Mouse (Mus musculus): ENCODE measurements around the gene Mynn.
"Not testable (repeated sequence)": the region's sequence is repeated elsewhere in the genome, so short reads cannot be mapped to it uniquely, and the experiment has no call there.

Mynn gene

DNA sequence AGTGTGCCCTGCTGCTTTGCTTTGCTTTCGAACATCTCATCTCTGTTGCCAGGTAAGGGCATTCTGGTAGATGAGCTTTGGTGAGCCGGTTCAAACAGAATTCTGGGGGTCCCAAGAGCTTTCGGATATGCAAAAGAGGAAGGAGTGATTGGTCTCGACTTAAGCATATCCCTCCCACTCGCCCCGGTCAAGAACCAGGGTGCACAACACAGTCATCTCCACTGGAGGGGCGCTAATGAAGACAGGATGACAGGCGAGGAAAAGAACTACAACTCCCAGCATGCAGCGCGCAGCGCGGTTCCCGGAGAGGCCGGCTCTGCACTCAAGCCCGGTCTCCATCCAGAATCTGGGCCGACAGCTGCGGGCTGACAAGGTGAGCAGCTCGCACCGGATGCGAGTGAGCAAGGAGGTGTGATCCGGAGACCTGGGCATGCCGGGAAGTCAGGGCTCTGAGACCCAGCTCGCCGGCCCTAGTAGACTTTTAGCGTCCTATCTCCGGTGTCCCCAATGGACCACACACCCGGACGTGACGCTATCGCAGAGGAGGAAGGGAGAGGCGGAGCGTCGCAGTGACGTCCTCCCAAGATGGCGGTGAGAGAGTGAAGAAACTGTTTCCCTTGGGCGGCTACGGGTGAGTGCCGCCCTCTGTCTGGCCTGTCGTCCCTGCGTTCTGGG lies at the start of gene Mynn:
Gene Mynn (plus strand): TSS at position 1 of the 675 bp plus-strand sequence.
- DNase-seq = peak; percentile 97

DNA sequence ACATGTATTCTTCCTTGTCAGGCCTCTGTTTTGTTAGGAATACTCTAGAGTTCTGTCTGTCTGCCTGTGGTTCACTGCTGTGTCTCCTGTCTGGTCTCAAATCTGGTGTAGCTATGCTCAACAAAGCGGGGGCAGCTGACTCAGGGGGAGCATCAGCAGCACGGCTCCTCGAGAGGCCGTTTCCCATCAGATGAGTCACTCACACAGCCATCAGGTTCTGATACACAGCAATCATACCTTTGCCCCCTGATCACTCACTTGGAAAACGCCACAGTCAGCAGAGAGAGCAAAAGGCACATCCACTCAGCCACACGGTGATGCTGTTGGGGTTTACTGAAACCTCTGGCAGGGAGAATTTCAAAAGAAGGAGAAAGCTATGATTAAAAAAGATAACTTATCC lies 48.1 kb upstream of the Mynn start:
- DNase-seq = no peak

GRCm38 (mm10) chr3:30560677-30561314 lies 41.1 kb upstream of the Mynn start:
- DNase-seq = no peak

GRCm38 (mm10) chr3:30566333-30566732 lies 35.5 kb upstream of the Mynn start:
- DNase-seq = not testable (repeated sequence)

DNA sequence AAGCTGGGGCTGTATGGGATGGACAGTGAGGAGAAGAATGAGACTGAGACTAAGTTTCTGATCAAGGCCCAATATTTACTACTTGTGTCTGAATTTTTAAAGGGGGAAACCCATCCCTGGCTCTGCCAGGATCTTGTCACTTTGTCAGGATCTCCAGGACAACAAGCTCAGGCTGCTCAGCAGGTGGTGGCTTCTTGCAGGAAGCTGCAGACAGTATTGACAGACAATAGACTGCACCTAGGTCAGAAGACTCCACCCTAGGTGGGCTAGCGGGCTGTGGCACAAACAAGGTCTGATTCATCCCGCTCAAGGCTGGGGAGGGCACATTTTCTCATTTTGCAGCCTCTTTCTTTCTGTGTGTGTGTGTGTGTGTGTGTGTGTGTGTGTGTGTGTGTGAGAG lies 28.3 kb upstream of the Mynn start:
- DNase-seq = no peak

GRCm38 (mm10) chr3:30588865-30589264 lies 13.0 kb upstream of the Mynn start:
- DNase-seq = no peak

DNA sequence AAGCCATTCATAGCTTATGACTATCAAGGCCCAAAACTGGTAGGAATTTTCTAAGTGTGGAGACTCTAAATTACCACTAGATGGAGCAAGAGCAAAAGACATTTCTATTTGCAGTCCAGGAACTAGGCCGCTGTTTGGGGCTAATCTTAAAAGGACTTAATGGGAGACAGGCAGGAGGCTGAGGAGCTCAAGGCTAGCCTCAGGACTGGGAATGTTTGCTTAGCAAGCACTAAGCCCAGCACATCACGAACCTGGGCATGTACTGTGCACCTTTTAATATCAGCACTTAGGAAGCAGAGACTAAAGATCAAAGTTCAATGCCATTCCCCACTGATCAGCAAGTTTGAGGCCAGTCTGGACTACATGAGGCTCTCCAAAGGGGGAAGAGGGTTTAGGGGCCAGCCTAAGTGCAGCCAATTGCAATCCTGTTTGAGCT lies 9.4 kb upstream of the Mynn start:
- DNase-seq = no peak

GRCm38 (mm10) chr3:30593719-30594485 lies 8.0 kb upstream of the Mynn start:
- DNase-seq = peak; percentile 18

GRCm38 (mm10) chr3:30595111-30595832 lies 6.6 kb upstream of the Mynn start:
- peak; percentile 48 for DNase-seq

DNA sequence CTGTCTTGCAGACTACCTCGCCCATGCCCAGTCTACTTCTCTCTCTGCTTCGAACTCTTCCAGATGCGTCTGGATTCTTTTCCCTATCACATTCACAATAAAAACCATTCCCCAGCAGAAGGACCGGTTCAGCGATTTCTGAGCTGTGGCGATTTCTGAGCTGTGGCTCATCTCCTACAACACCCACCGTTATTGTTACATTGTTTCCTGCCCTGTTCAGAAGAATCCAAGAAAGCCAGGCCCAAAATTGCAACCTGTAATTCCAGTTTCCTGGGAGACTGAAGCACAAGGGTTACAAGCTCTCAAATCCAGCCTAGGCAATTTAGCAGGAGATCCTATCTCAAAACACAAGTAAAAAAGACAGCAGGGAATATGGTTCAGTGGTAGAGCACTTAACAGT lies 4.6 kb upstream of the Mynn start:
- DNase-seq = no peak

DNA sequence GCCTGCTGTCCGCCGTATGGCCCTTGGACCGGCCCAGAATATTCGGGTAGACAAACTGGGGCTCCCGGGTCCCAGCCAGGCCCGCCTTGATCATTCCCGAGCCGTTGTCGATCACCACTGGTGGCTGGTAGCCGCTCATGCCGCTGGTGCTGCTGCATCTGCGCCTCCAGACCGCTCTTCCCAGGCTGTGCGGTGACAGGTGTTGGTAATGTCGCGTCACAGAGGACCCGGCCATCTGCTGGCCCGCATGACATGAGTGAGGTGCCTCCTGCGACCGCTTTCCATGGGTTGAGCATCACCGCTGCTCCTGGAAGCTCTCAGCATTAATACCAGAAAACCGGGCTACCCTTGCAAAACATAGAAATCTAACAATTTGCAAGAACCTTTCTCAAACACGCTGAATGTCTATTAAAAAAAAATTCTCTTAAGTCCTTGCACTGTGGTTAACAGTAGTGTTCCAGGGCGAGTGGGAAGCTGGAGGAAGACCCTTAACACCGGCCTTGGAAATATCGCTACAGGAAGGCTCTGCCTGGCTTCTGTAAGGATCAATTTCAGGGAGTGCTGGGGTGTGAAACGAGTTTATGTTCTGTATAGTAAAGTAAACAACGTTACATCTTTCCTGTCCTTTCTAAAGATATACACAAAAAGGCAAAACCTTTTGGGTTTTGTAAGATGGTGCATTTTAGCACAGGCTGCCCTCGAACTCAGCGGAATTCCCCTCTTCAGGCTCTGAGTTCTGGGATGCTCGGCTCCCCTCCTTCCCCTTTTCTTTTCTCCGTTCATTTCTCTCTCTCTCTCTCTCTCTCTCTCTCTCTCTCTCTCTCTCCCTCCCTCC lies 1.9 kb upstream of the Mynn start, which contains the start of gene Actrt3:
Gene Actrt3 (minus strand): TSS at position 229 of the 835 bp plus-strand sequence.
- peak; percentile 70 for DNase-seq

- peak; percentile 40 for DNase-seq
Measured at GRCm38 (mm10) chr3:30600717-30601116, 1.1 kb upstream of the Mynn start.

DNA sequence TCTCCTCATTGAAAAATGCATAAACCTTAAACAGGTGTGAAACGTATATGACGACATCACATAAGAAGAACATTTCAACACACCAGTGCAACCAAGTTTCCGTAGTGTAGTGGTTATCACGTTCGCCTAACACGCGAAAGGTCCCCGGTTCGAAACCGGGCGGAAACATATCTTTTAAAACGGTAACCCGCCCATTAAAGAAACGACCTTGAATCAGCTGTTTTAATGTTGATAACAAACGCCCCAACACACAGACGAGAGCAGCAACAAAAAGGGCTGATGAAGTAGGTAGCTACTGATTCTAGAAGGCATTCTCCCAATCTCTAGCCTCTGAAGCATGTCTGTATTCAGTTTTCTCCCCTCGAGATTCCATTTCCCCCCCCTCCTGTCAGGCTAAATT lies 690 bp upstream of the Mynn start:
- DNase-seq = peak; percentile 90

DNA sequence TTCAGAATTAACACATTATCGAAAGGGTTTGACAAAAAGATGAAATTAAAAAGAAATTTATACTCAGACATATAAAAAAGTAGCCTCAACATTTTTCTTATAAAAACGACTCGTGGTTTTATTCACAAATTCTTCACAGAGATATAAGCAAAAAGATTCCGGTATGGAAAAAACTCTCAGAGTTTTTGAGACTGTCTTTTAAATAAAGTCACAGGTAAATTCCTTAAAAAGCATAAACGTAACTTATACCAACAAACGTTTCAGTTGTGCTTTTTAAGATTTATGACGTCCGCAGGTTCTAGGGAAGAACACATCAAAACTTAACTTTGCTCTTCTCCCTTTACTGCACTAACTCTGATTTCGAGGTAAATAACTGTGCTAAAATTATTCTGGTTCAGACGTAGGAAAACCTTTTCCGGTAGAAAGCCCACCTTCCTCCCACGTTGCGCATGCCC lies 228 bp upstream of the Mynn start:
- DNase-seq = no peak

DNA sequence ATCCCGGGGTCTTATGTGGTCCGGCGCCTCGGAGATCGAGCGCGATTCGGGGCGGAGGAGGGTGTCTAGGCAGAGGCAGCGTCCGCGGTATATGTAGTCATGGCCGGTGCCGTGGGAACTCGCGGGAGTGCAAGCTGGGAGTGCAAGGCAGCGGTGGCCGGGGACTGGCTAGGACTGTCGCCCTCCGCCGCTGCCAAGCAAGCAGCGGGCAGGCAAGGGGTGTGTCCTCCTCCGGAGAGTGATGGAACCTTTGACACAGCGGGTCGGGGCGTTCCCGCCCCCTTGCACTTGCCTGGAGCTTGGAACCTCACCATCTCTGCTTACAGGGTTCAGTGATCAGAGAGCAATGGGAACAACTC lies 854 bp downstream of the Mynn start:
- no peak for DNase-seq

DNA sequence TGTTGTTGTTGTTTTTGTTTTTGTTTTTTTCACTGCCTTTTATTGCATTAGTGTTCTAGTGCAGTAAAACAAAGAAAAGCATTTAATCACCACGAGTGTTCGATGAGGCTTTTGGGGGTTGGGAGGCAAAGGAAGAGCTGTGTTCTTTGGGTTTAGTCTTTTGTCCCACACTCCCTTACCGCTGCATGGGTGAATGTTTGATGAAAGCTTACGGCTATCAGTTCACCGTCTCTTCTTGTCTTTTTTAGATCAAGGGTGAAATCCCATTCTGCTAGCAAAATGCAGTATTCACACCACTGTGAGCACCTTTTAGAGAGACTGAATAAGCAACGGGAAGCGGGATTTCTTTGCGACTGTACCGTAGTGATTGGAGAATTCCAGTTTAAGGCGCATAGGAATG lies 1.4 kb downstream of the Mynn start:
- no peak for DNase-seq

- DNase-seq = no peak
Measured at GRCm38 (mm10) chr3:30608999-30609398, 7.1 kb downstream of the Mynn start.

- no peak for DNase-seq
Measured at GRCm38 (mm10) chr3:30610930-30611329, 9.1 kb downstream of the Mynn start.

GRCm38 (mm10) chr3:30620132-30620531 lies 18.3 kb downstream of the Mynn start:
- DNase-seq = no peak

DNA sequence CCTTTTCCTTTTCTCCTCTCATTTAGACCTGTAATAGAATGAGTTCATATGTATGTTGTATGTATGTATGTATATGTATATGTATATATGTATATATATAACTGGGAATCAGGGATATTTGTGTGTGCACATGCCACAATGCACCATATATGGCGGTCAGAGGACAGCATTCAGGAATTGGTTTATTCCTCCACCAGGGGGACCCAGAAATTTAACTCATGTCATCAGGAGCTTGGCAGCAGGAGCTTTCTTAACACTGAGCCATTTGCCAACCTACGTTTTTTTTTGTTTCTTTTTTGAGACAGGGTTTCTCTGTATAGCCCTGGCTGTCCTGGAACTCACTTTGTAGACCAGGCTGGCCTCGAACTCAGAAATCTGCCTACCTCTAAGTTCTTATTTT lies 31.8 kb downstream of the Mynn start:
- no peak for DNase-seq

GRCm38 (mm10) chr3:30635629-30636028 lies 33.8 kb downstream of the Mynn start:
- DNase-seq = no peak

- DNase-seq = no peak
Measured at GRCm38 (mm10) chr3:30644207-30644606, 42.3 kb downstream of the Mynn start, which contains the start of gene Lrriq4. Gene Lrriq4 (plus strand): TSS chr3:30644507.
